Mouse (Mus musculus): ENCODE results near the gene Agap1.

Agap1 gene

DNA sequence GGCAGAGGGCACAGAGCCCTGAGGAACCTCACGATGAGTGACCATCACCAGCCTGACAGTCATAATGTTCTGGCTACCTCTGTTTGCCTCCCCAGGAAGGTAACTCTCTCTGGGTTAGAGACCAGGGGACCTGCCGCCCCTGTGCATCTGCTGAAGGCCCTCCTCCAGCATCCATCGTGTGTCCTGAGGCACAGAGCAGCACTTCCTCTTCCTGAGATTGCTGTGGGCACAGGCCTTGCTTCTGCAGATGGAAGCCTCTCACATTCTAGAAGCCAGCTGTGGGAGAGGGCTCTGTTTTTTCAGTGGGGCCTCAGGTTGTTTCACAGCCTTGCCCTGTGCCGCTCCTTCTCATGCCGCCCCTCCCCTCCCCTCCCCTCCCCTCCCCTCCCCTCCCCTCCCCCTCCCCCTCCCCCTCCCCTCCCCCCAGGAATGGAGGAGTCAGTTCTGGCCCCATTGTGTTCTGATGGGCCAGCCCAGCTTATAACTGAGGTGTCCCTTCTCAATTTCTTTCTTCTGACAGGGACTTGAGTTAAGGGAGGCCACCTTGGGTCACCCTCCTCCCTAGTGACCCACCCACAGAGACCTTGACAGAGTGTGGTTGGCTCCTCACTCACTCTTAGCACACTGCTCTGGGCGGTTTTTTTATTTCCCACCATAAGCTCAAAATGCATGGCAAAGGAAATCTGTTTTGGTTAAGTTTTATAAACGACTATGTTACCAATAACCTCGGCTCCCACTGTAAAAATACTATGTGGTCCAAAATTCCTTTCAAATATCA is 166.6 kb downstream of the Agap1 start:
- DNase-seq, result no peak

DNA sequence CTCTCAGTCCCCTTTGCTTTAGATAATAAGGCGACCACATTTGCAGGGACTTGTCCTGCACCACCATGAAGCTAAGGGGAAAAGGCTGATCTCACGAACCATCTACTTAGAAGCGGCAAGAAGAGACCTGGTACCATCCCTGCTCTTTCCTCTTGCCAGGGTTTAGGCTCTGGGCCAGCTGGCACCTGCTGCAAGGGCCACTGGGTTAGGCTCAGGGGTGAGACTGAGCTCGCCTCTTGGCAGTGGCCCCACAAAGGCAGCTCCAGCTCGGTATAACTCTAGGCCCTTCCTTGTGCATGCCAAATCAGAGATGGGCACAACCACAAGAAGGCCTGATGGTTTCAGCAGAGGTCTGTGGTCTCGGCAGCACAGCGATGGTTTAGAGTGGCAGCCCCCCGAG is 167.3 kb downstream of the Agap1 start:
- DNase-seq, result no peak

DNA sequence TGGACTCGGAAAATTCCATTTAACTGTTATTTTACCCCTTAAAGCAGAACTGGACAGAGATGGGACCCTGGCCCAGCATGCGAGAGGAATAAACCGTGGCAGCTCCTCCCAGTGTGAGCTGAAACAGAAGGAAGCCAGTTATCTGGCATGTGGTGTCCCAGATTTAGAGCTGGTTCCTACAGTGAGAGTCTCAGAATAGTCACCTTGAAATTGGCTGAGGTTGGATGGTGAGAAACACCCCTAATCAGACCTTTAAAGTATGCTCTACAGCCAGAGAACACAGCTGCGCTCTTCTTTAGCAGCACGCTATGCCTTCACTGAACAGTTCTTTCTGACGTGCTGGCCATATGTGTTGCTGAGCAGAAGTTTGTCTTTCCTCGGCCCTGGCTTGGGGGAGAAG is 168.2 kb downstream of the Agap1 start:
- DNase-seq, result no peak

DNA sequence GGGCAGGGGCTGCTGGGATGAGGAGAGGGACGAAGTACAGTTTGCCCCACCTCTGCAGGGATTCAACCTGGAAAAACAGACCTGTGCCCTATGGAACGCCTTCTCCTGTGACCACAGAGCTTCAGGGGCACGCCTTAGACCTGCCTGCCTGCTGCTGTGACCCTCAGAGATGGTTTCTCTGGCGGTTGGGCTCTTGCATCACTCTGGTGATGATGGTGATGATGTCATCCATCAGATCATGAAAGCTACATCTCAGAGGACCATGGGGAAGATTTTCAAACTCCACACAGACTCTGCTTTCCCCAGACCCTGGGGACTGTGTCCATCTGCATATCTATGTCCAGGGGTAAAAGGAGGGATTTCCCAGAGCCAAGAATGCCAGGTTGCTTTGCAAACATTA is 170.7 kb downstream of the Agap1 start:
- DNase-seq, result no peak

DNA sequence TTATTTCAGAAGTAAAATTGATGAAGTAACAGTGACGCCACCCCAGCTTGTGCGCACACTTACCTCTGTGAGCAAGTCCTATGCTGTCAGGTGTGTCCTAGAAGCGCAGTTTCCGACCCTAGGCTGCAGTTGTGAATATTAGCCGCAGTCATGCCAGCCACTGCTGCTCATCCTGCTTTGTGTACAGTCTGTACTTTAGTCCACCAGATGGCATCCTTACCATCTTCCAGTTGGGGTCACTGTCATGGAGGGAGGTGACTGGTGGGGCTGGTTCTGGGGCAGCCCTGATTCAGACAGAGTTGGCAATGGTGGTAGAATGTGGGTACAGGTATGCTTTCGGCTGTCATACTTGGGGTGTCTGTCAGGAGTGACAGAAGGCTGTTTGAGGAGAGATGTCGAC is 171.4 kb downstream of the Agap1 start:
- no peak for DNase-seq

DNA sequence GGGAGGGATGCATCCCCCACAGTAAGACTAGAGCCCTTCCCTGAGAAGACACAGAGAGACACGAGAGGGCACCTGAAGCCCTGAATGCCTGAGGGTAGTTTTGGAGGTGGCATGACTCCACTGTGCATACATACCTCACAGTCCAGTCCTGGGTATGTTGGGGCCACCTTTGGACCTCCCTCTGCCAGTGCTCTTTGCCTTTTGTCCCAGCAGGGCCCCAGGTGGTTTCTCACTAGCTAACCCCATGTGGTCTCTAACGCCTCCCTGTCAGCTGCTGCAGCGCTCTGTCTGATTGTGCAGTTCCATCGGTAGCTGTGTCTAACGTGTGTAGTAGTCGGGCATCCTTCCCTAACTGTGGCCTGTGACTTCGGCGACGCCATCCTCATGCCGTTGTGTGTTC is 172.3 kb downstream of the Agap1 start:
- DNase-seq, result no peak

DNA sequence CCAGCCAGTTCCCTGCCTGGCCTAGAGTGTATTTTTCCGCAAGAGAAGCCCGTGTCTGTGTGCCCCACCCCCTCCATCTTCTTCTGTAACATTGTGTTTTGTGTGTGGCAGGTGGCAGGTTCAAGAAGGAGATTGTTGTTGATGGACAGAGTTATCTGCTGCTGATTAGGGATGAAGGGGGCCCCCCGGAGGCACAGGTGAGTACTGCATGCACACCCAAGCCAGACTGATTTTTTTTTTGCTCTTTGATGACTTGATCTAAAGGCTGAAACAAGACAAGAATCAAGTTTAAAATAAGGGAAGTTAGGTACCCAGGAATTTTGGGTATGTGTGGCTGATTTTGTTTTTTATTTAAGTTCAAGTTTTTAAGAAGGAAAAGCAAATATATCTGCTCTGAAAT is 173.0 kb downstream of the Agap1 start:
- peak; percentile 35 for DNase-seq

DNA sequence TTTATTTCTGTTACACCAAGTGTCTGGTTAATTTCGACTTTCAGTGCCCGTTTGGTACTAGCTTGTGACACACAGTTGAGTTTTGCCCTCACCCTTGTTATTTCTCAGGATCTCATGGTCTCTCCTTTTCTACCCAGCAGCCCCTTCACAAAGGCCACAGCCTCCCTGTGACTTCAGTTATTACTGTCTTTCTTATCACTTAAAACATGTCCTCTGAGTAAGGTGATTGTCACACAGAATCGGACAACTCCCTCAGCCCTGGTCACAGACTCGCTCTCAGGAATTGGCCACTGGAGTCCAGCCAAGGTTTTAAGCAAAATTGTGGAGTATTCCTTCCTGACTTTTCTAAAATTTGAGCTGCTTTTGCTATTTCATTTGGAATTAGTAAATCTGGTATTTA is 176.2 kb downstream of the Agap1 start:
- DNase-seq, result no peak

DNA sequence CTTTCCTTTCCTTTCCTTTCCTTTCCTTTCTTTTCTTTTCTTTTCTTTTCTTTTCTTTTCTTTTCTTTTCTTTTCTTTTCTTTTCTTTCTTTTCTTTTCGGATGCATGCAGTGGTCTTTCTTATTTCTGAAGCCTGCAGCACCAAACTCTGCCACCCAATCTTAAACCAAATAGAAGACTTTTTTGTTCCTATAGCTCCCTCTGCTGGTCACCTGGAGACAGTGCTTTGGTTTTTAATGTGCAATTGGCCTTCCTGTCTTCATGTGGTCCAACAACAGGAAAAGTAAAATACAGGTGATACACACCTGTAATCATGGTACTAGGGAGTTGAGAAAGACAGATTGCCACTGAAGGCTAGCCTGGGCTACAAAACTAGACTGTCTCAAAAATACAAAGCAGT is 177.1 kb downstream of the Agap1 start:
- DNase-seq, result peak; percentile 72

DNA sequence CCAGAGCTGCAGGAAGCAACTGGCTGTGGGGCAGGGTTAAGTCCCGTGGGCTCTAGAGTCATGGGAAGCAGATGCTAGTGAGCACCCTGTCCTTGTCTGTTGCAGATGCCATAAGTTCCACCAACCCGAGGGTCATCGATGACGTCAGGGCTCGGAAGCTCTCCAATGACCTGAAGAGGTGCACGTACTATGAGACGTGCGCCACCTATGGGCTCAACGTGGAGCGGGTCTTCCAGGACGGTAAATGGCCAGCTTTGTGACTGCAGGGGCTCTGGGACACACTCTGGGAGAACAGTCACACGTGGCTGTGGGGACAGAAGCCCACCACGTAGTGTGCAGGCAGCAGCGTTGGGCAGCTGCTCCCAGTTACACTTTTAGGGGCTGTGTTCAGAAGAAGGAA is 179.4 kb downstream of the Agap1 start:
- no peak for DNase-seq

DNA sequence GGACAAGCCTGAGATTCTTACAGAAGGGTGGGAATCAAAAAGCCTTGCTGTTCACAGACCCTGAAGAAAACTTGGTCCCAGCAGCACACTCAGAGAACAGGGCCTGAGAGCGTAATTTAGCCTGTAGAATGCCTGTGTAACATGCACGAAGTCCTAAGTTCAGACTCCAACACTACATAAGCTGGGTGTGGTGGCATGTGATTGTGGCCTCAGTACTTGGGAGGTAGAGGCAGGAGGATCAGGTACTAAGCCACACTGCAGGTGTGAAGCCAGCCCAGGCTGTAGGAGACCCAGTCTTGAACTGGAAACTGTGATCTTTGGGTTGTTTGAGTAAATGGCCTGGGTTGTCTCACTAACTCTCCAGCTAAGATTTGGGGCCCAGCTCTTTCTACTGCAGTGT is 180.5 kb downstream of the Agap1 start:
- no peak for DNase-seq

DNA sequence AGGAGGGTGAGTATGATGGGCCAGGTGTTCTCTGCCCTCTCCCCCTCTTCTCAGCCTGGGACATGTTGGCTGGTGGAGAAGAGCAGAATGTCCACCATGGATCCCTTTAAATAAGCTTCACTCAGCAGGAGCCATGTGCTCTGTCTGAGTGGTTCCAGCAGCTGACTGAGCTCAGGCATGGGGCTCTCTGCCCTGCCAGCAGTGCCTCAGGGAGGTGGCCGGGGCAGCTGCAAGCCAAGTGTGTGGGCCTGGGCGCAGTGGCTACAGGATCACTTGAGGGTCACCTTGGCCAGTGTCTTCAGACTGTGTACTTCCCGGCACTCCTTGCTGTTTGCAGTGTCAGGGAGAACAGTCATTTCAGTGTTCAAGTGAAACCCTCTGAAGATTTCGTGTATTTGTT is 183.1 kb downstream of the Agap1 start:
- no peak for DNase-seq

DNA sequence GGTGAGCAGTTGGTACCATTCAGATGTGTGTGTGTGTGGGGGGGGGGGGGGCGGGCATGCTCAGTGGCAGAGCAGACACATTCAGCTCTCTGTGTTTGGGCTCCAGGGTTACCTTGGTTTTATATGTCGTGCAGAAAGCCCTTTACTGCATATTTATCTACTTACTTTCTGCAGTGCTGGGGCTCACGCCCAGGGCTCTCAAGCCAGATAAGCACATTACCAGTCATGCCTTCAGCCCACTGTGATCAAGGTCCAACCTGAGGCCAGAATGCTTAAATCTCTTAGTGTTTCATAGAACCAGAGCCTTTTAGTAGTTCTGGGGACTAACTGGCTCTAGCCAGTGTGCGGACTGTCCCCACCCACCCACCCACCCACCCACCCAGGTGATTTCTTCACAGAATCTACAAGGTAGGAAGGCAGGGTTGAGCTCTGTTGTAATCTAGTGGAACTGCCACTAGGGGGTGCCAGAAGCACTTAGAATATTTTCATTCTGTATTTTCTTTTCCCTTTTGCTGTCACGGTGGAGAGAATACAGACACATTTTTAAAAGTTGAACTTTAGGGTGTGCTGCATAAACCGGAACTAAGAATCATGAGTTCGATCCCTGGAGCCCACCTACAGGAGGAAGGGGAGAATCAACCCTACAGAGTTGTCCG is 189.0 kb downstream of the Agap1 start:
- peak; percentile 53 for DNase-seq

DNA sequence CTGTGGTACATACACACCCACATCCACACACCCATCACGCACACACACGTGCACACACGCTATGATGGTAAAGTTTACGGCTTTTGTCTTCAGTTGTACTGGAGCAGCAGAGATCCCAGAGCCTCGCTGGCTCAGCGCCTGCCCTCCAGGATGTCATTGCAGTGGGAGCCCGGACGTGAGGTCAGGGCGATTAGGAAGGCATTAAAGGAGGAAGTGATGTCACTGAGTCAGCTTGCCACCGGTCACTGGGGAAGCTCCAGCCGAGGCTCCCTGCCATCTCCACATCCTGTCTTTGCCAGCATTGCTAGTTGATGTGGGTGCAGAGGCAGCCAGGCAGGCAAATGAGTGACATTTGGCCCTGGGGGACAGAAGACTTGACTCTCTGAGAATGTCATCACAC is 189.5 kb downstream of the Agap1 start:
- no peak for DNase-seq

DNA sequence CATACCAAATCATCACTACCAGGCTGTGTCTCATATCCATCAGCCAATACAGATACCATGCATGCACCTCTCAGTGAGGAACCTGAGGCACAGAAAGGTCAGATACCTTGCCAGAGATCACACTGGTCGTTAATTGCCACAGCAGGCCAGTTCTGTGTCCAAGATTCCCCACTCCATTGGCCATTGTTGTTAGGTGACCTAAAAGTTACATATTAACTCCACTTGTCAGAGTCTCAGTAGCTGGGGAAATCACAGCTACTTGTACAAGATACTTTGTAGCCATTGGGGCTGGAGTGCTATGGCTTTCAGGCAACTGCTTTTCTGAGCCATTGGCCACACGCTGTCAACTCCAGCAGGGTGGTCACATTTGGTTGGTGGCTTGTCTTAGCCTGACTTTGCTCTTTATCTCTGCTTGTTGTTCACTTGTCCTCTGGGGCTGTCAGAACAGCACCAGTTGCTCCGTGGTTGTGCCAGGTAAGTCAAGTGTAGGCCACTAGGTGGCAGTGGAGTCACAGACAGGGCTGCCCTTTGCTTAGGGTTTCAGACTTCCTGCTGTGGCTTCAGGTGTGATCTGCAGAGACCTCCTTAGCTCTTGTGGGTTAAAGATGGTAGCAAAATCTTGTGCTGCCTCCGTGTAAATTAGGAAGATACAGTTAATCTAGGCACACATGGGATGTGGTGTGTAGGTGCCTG is 191.9 kb downstream of the Agap1 start:
- peak; percentile 76 for DNase-seq

DNA sequence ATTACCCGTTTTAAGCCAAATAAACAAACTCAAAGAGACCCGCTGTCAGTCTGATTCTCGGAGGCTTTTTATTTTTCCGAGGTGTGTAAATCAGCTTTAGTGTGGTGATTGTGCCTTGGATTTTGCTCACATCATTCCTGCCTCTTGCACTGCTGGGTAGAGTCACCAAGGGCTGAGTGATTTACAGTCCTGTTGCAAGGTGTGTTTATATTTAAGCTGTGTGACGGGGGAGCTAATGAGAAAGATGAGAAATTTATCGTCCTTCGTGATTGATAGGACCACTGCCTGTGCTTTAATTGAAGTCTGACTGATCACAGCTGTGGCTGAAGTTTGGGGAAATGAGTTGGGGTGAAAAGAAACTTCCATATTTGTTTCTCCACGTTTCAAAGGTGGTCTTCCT is 192.9 kb downstream of the Agap1 start:
- DNase-seq, result no peak

DNA sequence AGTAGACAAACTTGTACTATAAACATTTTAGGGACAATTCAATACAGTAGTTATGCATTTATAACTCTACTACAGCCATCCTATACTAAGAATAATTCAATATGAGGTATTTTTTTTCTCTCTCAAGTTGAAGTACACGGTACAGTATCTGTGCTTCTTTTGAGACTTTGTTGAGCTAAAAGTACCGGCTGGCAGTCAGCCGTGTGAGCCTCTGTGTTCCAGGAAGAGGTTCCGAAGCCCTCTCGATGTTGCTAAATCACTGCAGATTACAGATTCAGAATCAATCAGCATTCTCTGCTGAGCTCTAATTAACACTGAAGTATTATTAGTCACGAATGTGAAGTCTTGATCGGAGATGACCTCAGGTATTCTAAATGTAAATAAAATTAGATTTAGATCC is 196.0 kb downstream of the Agap1 start:
- no peak for DNase-seq

DNA sequence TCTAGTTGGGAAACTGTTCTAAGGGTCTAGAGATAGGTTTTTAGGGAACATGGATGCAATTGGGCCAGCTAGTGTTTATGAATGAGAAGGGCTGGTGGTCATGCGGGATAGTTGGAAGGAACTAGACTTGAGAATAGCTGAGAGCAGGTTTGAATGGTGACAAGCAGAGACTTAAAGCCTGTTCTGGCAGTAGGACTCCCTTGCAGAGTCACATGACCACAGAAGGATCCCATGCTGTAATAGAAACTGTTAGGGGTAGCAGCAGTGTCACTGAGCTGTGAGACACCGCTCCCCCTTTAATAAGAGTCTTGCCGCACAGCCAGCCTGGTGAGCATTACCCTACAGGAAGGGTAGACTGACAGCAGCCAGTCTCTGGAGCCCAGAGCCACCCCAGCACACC is 201.6 kb downstream of the Agap1 start:
- DNase-seq, result no peak

DNA sequence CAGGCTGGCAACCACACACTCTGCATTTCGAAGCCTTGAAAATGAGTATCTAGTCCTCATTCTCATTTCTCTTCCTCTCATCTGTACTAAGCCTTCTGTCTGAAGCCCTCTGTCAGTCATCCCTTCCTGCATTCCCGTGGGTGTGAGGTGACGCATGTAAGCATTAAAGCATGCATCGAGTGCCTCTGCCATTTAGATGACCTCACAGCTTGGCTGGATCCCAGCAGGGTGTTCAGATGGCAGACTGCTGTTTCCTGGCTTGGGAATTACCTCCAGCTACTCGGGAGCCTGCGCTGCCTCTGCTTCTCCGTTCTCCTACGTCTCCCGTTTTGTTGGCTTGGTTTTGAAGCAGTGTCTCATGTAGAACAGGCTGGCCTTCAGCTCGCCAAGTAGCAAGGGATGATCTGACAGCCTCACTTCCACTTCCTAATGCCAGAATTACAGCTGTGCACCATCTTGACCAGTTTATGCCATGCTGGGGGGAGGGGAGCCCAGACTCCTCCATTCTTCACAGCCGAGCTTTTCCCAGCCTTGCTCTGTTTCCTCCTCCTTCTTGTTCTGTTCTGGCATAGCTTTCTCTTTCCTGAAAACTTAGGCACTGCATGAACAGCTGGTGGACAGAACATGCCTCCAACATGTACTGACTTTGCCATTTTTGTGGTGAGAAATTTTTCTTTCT is 202.2 kb downstream of the Agap1 start:
- DNase-seq, result peak; percentile 59

DNA sequence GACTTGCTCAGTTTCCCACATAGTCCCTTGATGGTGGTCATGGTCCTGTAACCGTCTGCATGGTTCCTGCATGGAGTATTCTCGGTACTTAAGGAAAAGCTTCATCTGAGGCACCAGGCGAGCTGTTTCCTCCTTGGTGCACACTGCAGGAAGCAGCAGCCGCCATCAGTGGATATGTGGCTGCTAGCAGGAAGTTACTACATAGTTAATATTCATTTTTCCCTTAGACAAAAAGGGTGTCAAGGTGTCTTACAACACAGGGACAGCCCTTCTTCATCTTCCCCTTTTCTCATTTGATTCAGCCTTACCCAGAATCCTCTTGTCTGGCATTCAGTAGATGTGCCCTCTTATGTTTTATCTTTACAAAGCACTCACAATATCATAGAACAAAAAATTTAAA is 206.2 kb downstream of the Agap1 start:
- no peak for DNase-seq

DNA sequence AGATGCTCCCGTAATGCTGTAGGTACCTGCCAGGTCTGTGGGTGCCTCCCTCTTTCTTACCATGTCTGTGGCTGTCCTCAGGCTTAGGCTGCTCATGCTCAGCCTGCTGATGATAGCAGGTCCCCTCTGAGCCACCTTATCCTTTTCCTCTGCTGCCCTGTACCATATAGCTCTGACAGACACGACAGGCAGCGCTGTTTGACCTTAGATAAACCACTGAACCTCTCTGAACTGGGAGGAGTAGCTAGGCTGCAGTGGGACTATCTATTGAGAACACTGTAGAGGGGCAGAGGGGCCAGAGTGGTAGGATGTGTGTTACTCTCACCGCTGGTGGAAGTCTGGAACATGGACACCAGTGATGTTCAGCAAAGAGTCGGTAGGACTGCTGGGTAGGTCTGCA is 211.5 kb downstream of the Agap1 start:
- DNase-seq, result no peak

DNA sequence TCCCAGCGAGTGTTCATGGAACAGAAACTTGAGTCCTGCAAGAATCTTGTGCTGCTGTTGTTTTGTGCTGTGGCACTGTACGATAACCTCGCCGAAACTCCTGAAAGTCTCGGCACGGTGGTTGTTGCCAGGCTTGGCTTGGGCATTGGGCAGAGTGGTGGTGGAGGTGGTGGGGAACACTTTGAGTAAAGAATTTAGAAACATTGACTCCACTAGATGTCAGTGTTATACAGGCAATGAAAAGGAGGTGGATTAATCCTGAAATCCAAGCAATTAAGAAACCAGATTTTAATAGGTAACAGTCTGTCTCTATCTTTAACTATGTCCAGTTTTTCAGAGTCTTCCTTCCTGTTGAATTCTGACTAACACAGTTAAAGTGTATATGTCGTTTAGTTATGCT is 212.8 kb downstream of the Agap1 start:
- DNase-seq, result no peak

DNA sequence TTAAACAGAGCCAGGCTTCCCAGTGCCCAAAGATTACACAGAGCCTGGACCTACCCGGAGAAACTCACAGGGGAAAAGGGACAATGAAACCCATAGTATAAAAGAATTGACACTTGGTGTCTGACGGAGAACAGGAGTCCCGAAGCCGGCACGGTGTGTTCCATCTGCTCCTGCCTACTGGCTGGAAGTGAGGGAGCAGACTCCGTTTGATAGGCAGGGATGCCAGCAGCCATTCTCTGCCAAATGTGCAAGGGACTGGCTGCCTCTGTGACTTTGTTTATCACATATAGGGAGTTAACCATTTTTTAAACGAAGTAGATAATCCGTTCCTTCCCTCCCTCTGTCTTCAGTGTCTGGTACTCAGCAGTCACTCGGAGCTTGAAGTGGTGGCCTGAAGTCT is 214.0 kb downstream of the Agap1 start:
- no peak for DNase-seq
